Mouse (Mus musculus): ENCODE results near the gene Hk2.

The Hk2 gene

DNA sequence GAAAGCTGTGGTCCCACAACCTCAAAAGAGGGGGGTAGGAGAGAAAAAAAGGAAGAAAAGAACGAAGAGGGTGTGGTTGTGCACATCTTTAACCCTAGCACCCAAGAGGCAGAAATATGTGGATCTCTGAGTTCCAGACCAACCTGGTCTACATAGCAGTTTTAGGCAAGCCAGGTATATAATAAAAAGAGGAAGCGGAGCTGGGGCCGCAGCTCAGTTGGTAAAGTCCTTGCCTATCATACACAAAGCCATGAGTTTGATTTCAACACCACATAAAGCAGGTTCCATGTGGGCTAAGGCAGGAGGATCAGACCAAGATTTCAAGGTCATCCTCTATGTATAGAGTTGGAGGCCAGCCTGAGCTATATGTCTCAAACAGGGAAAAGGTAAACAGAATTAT is 4.0 kb downstream of the Hk2 start:
- no peak for DNase-seq (ENCODE audit: low spot score)

DNA sequence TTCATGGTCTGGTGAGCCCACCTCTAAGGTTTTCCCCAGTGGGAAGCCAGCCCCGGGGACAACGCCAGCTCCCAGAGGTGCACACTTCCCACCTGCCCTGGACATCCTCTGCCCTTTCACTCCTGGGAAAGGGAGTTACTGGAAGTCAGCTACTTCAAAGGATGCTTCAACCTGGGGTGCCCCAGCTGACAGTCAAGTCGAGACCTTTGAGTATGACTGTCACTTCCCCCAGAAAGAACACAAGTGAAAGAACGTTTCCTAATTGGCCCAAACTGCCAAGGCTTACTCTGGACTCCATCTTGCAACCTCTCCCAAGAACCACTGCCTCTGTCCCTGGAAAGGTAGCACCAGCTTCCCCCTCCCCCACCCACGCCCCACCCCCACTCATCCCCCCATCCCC is 4.5 kb downstream of the Hk2 start:
- DNase-seq (ENCODE audit: low spot score): no peak

DNA sequence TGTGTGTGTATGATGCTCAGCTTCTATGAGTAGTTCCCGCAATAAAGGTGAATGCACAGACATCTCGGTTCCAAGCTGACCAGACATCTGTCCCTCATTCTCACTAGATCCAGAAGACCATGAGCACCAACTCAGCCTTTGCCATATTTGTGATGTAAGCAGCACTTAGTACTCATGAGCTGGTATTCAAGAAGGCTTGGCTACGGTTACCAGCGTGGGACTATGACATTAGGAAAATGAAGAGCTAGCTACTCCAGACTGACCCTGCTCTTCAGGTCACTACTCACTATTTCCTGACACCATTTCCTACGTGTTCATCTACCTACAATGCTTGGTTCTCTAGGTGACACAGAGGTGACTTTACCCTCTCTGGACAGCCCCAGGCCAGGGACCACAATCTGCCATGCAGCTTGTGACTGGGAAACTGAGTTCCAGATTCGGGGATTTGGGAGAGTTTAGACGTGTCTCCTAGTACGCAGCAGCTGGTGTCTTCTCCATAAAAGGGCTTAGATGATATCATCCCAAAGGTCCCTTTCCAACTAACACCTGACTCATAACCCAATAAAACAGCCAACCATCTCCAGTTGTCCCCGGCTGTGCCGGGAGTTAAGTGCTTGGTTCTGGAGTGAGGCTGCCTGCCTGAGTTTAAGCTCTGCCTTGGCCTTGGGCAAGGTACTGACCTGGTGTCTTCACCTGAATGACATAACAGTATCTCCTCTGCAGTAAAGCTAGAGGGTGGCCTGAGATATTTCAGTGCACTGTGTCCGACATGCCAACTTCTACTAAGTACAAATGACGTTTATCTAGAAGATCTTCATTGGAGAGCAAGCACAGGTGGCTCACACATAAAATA is 6.3 kb downstream of the Hk2 start:
- DNase-seq (ENCODE audit: low spot score): no peak

DNA sequence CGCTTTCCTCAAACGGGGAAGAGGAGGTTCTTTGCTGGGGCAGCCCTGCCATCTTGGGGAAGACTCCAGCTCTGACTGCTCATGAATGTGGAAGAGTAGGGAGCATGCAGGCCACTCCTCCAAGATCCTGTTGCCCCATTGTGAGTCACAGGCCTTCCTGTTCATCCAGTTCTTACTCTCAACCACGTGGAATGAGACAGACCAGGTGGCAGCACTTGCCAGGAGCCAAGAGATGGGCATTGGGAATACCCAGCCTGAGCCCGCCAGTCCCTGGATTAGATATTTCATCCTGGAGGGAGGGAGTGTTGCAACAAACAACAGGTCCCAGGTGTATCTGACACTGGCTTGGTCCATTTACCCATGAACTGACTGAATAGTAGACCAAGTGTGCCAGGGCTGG is 7.6 kb downstream of the Hk2 start:
- no peak for DNase-seq (ENCODE audit: low spot score)

DNA sequence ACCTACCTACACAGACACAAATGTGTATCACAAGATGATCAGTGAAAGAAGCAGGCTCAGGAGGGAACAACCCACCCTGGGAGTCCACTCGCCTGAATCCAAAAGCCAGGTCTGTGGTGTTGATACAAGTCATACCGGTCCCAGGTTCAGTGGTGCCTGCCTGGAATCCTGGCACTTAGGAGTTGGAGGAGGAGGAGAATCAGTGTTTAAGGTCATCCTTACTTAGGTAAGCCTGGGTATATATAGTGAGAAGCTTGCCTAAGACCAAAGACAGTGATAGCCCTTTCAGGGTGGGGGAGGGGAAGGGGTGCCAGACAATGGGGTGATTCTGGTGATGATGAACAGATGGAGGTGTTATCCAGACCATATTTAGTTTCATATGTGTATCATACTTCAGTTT is 9.0 kb downstream of the Hk2 start:
- DNase-seq (ENCODE audit: low spot score): no peak

DNA sequence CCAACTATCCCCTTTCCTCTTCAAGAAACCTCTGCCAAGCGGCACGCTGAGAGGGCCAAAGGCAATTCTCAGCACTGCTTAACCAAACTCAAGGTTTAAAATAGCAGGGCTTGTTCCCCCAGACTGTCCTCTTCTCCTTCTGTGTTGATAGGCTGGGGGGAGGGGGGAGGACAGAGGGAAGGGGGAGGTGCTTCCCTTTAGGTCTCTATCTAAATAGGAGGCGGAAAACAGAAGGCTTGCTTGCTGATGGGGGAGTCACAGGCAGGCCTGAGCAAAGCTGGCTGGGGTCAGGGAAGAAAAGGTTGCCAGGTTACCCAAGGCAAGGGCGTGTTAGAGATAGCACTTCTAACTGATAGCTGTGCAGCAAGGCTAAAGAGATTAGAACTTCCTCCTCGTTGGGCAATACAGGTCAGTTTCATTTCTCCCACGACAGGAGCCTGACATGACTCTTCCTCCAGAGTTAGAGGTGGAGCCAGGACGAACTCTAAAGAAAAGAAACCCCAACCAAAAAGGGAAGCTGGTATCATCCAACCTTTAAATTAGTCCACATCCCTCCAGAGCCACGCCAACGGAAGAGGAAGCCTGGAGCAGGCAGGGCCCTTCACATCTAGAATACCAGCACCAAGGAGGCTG is 10.3 kb downstream of the Hk2 start:
- no peak for DNase-seq (ENCODE audit: low spot score)

DNA sequence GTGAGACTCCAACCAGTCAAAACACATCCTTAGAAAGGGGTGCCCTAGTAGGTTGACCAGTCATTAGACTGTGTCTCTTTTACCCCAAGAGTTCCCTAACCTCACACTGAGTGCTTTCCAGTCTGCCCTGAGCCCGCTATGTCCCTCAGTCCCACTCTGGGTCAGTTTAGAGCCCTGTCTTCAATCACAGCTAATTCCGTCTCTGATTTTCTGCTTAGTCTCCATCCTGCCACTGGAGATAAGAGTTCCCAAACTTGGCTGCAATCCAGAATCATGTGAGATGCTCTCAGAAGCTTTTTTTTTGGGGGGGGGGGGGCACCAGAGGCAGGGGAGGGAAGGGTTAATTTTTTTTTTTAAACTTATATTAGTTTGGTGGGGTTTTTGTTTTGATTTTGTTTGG is 11.5 kb downstream of the Hk2 start:
- DNase-seq (ENCODE audit: low spot score): no peak

DNA sequence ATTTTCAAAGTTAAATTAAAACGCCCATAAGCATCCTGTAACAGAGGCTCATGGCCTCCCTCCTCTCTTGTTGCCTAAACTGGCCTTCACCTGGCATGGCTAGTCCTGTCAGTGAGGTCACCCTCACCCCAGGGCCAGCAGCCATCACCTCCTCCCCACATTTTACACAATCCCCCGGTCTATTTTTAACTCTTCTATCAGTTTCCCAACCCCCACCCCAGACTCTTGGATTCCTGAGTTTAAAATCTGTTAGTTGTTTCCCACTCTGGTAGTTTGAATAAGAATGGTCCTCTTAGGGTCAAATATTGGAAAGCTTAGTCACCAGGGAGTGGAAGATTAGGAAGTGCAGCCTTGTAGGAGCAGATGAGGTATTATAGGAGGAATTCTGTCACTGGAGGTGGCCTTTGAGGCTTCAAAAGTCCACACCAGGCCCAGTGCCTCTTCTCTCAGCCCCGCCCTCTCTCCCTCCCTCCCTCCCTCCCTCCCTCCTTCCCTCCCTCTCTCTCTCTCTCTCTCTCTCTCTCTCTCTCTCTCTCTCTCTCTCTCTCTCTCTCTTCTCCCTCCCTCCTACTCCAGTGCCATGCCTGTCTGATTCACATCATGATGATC is 13.4 kb downstream of the Hk2 start:
- no peak for DNase-seq (ENCODE audit: low spot score)

DNA sequence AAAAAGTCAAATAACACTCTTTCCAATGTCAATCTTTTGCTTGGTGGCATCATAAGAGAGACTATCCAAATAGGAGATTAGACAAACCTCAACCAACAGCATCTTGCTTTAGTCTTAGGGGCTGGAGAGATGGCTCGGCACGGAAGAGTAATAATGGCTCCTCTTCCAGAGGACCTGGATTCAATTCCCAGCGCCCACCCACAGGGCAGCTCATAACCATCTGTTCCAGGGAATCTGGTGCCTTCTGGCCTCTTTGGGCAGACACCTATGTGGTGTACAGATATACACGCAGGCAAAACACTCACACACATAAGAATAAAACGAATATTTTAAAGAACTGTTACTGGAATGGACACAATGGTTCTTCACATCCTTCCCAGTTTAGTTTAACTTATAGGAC is 15.0 kb downstream of the Hk2 start:
- DNase-seq (ENCODE audit: low spot score): no peak

DNA sequence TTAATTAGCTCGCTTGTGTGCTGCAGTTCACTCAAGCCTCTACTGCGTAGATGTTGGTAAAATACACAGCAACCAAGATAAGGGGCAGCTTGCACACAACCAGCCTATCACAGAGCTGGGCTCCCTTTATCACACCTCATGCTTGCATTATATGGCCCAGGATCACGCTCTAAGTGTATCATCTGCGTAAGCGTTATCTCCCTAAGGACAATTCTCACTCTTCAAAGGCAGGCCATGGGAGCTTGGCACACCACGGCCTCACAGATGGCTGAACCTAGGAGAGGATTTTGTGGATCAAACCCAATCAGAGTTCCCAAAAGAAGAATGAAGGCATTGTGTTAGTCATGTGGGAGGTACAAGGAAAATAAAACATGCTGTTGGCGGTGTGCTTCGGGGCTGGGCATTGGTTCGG is 17.4 kb downstream of the Hk2 start:
- no peak for DNase-seq (ENCODE audit: low spot score)

DNA sequence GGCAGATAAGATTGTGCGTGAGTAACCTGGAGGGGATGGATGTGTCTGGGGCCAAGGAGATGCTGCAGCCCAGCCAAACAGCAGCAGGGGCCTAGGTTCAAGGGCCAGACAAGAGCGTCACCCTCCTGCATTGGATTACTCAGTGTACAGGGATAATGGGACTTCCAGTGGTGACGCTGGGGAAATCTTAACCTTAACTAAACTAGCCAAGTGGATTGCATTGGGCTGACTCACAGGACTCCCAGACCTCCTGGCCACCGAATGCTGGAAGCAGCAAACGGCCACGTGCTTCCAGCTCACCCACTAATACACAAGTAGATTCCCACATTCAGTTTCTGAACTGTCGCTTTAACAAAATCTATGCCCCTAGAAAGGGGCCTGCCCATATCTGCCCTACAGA is 18.0 kb downstream of the Hk2 start:
- DNase-seq (ENCODE audit: low spot score): no peak

DNA sequence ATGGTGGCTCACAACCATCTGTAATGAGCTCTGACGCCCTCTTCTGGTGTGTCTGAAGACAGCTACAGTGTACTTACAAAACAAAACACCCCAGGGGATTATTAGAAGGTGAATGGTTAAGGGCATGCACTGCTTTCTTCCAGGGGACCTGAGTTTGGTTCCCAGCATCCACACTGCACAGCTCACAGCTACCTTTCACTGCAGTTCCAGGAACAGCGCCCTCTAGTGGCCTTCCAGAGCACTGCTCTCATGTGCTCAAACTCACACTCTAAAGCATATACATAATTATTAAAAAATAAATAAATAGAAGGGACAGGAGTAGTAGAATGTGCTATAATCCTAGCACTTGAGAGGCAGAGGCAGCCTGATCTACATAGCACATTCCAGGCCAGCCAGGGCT is 18.9 kb downstream of the Hk2 start:
- DNase-seq (ENCODE audit: low spot score): no peak

DNA sequence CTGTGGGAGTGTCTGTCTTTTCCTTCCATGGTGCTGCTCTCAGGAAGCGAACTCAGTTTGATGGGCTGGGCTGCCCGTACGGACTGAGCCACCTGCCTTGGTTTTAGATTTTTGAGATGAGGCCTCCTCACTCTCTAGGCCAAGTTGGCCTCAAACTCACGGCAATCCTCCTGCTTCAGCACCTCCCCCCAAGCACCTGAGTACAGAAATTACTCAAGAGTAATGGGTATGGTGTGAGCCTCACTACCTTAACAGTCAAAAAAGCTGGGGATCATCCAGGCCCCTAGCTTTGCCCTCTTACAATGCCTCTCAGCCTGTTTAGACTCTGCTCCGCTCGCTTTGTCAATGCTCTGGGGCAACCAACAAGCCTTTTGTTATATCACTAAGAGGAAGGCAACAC is 19.5 kb downstream of the Hk2 start:
- DNase-seq (ENCODE audit: low spot score): no peak

DNA sequence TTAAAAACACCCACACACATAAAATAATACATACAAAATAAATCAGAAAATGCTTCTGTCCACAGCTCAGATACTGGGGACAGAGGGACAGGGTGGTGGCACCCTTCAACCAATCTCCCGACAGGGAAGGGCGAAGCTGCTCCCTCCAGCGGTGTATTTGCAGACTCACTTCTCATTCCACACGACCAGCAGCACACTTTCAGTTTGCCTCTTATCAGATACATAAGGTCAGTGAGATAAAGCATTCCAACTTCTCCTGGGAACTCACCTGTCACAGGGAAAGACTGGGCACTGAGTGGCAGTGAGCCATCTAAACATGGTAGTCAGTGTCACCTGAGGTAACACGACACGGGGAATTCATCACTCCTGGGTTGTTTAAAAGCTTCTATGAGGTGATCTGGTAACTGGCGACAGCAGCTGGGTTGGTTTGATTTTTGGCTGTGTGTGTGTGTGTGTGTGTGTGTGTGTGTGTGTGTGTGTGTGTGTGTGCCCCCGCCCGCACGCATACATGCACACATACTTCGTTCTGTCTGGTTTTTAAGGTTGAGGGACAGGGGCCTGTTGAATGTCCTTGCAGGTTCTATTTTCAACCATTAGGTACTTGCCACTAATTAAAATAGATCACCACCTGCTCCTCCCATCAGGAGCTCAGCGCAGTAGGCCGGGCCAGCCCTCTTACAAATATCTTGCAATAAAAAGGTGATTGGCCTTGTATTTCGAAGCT is 20.5 kb downstream of the Hk2 start:
- no peak for DNase-seq (ENCODE audit: low spot score)

DNA sequence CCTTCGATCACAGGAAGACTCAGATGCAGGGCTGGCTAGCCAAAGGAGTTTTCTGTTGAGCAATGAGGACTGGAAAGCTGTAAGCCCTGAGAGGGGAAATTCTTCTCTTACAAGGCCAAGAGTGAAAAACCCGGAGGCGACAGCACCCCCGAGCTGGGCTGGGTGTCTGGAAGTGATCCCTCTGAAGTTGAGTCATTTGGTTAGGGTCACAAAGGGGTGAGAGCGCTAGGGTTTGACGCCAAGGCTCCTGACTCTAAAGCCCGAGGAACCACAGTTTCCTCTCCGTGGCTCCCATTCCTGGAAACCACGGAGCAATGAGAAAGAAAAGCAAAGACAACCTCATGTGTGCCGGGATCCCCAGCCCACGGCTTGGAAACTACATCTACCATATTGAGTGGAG is 21.2 kb downstream of the Hk2 start:
- DNase-seq (ENCODE audit: low spot score): no peak

DNA sequence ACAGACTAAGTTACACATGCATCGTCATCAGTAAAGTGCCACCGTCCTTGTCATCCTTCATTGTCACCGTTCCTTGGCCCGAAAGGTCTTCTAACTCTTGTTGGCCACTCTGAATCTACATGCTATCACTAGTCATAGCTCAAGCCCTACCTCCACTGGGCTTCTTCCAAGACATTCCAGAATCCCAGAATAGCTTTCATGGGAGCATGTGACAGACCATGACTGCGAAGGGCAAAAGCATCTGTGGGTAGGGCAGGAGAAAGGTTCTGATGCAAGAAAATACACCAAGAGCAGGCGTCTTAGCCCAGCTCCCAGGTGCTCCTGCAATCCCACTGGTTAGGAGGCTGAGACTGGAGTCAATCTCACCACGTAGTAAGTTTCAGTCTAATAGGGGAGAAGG is 22.5 kb downstream of the Hk2 start:
- DNase-seq (ENCODE audit: low spot score): no peak

DNA sequence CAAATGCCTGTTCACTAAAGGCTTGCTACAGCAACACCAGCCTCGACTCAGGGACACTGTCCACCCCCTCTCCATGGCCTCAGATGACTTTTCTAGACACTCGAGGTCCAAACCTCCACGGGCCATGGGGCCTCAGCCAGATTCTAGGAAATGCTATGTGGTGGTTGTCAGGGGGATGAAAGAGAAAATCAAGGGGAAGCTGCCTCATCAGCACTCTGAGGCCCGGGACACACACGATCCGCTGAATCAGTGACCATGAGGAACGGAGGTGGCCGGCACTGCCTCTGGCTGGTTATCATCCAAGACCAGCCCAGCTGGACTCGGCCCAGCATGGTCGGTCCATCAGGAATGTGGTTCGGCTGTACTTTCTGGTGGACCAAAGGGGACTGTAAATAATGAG is 23.2 kb downstream of the Hk2 start:
- DNase-seq (ENCODE audit: low spot score): no peak

DNA sequence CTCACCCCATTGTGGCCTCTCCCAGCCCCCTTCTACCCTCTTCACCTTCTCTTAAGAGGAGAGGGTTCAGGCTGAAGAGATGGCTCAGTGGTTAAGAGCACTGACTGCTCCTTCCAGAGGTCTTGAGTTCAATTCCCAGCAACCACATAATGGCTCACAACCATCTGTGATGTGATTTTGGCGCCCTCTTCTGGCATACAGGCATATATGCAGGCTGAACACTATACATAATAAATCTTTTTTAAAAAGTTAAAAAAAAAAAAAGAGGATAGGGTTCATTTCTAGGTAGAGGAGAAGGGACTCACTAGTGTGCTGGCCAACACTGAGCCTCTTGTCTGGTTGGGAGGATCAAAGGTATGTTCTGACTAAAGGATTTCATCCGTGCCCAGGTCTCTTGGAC is 24.2 kb downstream of the Hk2 start:
- DNase-seq (ENCODE audit: low spot score): no peak

DNA sequence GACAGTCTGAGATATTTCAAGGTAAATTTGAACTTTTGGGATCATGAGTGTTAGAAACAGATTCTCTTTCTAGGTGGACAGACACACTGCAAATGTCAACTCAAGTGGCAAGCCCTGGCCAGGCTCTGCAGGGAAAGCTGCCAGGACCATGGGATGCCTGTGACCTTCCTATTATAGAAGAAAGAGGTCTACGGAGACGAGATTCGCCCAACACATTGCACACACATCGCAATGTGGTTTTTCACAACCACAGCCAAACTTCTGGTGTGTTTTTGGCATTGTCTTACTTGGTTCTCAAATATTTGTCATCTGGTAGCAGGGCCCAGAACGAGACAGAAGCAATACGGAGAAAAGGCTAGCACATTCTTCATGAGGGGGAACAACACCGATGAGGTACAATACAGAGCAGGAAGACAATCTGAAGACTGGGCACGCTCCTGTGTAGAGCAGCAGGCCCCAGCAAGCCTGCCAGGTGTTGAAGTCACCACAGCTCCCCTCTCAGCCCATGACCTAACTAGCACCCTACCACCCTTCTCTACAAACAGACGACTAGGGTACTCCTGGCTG is 26.1 kb downstream of the Hk2 start:
- no peak for DNase-seq (ENCODE audit: low spot score)

DNA sequence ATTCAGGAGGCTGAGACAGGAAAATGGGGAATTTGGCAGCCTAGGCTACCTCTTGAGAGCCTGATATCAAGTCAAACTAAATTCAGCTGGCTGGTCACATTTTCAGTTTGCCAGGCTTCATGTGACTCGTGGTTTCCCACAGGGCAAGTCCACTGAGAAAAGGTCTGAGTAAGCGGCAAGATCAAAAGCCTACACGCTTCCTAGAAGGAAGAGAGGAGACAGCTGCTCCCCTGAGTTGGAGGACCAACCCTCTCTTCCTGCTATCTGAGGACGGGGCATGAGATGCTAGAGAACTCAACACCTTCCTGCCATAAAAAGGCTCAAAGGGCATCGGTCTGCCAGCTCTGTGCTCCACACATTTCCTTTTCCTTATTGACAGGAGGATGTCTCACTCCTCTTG is 27.2 kb downstream of the Hk2 start:
- DNase-seq (ENCODE audit: low spot score): no peak

DNA sequence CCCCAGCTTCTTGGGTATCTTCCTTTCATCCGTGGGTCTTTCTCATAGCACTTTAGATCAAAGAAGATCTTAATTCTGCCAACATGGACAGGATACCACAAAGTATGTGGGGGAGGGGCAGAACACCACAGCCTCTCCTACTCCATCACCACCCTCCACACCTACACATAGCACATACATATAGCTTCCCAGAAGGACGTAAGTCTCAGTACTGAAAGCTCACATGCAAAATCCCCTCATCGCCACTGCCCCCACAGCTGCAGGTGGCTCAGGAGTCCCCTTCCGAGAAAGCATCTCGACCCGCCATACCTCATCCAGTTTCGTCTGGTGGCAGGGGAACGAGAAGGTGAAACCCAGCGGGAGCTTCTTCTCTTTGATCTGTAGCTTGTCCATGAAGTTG is 29.7 kb downstream of the Hk2 start:
- DNase-seq (ENCODE audit: low spot score): no peak

DNA sequence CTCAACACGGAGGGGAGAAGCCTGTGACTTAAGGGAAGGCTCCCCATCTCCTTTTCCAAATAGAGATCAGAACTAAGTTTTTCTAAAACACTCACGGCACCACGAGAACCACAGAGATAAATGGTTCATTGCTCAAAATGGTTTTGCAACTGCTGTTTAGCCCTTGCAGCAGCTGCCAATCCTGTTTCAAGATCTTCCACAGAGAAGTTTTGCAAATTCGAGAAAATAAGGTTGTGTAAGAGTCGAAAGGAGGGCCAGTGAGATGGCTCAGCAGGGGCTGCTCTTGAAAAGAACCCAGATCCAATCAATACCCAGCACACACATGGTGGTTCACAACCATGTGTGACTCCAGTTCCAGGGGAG is 32.8 kb downstream of the Hk2 start:
- DNase-seq (ENCODE audit: low spot score): no peak
